Mouse (Mus musculus) layer of hippocampus, postnatal 36 days (tissue): Measurements from ENCODE around the gene Nhlh2. TPM values are rescaled to one million over a fixed set of nuclear protein-coding genes. Genes with fewer than 3 reads are reported as not detected.

Experiments used
- DNase-seq, 2 experiments: peaks; one replicate each; pipeline ENCODE4 v3.0.0; 2022
- total RNA-seq, 2 experiments: library from RNA; stranded (reverse); gene quantifications; 2 replicates each; pipeline ENCODE4 v1.2.3; 2021

Nhlh2 gene
- total RNA-seq, 2 experiments from 2014 or later, result 1.6 to 2.3 TPM

DNA sequence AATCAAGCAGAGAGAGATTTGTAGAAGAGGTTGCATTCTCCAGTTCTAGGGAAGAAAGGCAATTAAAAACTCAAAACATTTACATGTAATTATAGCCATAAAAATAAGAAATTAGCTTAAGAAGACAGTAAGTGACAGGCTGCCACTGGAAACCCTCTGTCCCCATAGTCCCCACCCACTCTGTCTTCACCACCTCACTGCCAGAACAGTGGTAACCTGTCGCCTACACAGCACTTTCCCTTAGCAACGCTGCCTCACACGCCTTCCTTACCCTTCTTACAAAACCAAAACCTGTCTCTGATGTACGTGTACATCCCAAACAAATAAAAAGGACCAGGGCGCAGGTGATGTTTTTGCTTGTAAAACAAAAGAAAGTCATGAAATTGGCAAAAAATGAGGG lies 15.8 kb downstream of the Nhlh2 start:
- no peak for DNase-seq

DNA sequence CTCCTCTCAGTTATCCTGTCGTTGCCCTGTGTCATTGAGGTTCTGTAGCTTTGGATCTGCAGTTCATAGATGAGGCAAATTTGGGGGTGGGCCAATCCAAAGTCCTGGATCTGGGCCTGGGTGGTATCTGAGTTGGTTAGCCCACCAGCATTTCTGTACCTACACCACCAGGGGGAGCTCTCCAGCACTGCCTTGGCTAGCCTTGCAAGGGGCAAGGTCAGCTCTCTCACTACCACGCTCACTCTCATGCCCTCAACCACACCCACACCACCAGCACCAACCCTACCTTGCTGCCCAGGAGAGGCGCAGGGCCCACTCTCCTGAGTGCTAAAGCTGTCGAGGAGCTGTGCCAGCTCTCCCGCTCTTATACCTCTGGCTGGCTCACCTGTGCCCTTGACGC lies 18.0 kb downstream of the Nhlh2 start:
- no peak for DNase-seq

DNA sequence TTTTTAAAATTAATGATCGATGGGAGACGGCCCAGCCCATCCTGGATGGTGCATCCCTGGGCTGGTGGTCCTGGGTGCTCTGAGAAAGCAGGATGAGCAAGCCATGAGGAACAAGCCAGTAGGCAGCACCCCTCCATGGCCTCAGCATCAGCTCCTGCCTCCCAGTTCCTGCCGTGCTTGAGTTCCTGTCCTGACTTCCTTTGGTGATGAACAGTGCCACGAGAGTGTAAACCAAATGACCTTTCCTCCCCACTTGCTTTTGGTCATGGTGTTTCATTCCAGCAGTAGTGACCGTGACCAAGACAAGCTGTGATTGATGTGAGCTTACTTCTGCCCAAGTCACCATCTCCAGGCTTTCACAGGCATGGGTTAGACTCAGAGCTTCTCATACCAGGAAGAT lies 27.9 kb downstream of the Nhlh2 start:
- DNase-seq, result no peak

DNA sequence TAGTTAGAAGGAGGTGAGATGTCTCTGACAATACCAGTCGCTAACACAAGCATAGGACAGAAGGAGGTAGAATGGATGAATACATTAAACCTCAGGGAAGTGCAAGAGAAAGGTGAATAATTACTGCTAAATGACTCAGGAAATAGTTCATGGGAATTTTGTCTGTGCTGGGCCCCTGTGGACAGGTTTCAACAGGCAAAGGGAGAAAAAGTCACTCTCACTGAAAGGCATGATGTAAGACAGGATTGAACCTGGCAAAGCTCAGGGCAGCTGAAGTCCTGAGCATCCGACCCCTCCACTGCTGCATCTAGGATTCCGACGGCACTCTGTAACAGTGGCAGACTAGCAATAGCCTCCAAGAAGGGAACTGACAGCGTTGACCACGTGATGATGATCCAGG lies 28.7 kb downstream of the Nhlh2 start:
- no peak for DNase-seq

DNA sequence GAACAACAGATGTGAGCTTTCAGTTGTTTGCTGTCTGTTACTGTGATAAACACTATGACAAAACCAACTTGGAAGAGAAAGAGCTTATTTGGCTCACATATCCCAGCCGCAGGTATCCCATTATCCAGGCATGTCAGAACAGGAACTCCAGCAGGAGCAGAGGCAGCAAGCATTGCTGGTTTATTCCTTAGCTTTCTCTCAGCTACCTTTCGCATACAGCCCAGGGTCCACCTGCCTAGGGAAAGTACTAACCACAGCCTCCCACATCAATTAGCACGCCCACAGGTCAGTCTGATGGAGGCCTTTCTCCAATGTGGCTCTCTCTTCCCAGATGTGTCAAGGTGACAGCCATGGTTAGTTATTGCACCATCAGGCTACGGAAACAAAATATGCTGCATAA lies 31.8 kb downstream of the Nhlh2 start:
- DNase-seq, result no peak

DNA sequence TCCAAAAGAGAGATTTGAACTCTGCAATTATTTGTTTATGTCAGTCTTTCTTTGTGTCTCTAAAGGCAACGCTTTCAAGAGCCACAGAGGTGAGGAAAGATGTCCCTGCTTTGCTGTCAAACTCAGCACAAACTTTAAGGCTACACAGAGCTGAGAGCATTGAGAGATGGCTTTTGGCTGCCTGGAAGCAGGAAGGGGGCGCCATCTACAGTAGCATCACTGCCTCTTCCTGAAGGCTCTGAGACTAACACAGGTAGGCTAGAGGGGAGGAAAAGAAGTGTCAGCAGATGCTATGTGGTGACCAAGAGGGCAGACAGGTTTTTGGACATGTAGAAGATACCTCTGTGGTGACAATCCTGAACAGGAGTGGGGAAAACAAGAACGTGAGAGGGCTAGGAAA lies 35.2 kb downstream of the Nhlh2 start:
- DNase-seq, result no peak

DNA sequence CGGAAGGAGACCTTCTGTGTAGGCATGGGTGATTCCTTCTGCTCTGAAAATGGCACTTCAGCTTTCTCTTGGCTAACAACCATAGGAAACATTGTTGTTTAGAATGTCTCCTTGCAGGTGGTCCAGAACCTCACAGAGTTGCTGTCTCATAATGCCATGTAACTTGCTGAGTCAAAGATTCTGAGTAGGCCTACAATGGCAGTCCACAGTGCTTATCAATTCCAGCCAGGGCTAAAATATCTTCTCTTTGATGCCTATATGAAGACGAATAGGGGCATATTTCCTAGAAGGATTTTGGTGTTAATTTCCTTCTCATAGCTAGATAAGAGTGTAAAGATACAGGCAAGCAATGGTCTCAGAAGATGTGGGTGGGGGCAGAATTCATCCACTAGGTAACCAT lies 37.7 kb downstream of the Nhlh2 start:
- no peak for DNase-seq

DNA sequence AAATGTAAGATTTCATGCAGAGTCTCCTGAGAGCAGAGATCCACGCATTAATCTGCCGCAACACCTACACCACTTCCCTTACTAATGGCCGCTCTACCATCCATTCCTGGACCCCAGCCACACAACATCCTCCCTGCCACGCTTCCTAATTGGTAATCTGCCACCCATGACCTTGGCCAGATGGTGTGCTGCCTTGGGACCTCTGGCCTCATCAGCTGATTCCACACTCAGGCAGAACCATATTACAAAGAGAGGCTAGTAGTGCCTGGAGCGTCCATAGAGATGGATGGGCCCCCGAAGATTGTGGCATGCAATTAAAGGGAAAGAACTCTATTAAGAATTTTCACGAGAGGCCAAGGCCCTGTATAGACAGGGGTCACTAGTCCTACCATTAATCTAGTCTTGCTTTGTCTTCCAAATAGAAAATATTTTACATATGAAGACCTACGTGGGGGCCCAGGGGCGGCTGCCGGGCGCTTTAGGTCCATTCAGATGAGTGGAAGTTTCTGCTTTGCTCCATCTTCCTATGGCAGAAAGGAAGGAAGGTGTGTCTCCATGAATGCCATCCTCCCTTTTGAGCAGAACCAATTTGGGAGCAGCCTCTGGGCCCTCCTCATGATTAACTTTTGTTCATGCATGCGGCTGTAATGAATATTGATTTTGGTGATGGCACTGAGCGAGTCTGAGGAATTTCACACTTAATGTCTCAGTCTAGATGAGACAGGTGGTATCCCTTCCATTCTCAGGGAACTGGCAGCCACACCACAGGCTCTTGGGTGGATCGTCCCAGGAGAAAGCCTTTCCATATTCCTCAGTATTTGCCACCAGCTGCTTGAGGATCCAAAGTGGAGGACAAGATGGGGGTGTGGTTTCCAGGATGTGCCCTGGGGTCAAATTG lies 39.6 kb downstream of the Nhlh2 start:
- no peak for DNase-seq

DNA sequence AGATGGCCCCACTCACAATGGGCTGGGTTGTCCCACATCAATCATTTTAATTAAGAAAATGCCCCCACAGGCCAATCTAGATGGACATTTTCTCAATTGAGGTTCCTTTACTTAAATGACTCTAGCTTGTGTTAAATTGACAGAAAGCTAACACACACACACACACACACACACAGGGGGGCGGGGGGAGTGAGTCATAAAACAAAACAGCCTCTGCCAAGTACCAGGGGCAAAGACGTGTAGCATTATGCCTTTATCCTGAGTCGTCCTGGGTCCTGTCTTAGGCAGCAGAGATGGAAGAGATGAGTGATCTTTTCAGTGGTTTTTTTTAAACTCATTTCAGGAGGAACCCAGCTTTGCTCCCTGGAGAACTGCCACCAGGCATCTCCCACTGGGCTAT lies 42.2 kb downstream of the Nhlh2 start:
- DNase-seq, result no peak

DNA sequence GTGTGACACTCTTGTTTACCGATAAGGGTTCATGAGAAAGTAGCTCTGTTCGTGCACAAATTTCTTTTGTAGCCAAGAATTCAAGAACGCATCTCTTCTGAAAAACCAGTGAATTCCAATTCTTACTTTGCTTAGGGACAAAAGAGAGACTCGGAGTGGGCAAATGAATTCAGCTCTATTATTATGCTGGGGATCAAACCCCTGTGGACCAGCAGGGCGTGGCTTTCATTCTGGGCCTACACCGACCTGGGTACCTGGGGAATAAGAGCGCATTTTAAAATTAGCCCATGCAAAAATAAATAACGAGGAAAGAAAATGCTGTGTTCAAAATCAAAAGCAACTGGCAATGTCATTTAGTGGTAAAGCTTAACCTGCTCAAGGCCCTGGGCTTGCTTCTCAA lies 43.4 kb downstream of the Nhlh2 start:
- DNase-seq, result no peak

DNA sequence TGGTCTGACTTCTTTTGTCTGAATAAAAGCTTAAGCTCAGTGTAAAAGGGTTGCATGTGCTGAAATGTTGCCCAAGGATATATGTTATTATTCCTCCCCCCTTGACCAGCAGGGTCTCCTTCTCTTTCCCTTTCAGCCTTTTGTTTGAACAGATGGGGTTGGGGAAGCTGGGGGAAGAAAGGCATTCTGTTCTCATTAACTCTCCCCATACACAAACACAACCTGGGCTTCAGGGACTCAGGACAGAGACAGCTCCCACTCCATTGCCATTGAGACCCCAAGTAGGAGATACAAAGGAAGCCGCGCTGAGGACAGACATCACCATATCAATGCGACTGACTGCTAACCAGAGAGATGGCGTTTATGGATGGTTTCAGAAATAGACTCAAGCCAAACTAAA lies 46.0 kb downstream of the Nhlh2 start:
- no peak for DNase-seq

DNA sequence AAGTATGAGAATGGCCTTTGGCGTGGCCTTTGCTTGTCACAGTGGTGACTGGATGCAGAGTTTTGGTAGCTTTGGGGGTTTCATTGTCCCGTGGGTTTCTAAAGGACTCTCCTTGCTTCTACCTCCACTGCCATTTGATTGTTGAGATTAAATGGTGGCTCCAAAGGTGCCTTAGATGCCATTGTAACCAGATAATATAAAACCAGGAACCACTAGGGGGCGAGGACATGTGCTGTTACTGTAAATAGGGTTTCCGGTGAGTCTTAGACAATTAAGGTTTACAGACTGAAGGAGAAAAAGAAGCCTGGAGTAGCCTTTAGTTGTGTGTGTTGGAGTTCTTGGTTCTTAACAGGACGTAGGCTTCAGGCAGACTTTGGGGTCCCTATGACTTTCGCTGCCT lies 50.2 kb downstream of the Nhlh2 start:
- DNase-seq, result no peak

DNA sequence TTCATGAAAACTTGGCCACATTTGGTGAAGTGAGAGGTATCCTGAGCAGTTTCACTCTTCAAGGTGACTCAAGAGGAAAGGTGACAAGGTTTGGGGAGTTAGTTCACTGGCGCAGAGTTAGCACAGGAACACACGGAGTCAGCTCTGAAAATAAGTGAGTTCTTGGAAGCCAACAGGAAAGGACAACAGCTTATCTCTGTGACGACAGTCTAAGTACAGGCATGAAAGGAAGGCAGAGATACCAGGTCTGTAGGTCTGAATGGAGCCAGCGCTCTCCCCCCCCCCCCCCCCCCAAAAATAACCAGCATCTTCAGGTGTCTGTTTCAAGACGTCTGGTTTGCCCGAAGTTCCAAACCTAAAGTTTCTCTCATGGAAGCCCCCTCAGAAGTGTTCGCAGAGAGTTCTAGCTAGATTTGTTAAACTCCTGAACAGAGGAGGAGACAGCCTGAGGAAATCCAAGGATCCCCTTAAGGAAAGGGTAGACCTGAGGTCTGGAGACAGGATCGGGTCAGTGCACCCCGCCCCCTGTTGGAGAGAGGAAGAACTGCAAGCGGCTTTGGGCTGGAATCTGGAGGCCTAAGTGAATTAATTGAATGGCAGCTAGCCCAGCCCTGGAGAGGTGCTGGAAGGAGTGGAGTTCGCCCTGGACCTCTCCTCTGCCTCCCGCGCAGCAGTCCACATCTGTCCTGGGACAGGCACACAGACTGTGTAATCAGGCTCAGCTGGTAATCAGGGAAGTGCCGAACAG lies 52.2 kb downstream of the Nhlh2 start:
- DNase-seq, result peak; percentile 36 to 45

DNA sequence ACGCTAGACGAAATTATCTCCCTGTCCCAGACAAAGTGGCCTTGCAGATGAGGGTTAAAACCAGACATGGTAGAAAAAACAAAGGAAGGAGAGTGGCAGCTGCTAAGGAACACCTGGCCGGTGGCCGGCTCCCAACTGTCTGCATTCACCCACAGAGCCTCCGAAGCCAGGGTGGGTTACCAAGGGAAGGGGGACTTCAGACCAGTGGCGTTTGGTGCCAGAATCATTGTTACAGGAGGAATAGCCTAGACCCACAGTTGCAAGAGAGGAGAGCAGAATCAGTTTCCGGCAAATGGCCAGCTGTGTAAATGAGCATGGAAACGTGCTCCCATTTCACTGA lies 52.8 kb downstream of the Nhlh2 start:
- DNase-seq, result no peak

DNA sequence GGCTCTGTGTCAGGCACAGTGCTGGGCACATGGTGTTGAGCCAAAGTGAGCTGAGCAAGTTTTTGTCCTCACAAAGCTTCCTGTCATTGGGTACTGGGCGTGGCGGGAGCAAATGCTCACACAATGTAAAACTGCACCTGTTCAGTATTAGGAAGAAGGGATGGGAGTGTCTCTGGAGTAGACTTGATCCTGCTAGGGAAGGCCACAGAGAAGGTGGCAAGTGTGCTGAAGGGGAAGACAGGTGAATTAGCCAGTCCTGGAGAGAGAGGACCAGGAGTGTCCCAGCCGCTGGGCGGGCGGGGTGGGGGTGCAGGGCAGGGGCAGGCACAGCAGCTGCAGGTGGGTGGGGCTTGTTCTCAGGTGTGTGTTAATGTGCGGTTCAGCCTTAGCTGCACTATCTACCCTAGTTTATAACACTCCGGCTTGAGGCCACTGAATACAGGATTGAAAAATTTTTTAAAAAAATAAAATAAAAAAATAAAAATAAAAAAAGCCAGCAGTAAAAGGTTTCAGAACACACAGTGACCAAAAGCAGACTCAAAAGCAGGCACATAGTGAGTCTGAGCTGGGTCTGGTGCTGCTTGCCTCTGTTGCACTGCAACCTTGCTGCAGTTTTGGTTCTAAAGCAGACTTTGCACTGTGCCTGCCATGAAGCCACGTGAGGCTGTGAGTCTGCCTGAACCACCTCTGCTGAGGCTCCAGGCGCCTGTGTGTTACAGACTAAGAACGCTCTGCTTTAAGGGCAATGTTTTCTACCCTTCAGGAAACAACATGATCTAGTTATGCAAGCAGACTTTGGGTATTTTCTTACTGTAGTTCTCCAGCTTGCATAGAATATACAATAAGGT lies 53.6 kb downstream of the Nhlh2 start:
- no peak for DNase-seq

DNA sequence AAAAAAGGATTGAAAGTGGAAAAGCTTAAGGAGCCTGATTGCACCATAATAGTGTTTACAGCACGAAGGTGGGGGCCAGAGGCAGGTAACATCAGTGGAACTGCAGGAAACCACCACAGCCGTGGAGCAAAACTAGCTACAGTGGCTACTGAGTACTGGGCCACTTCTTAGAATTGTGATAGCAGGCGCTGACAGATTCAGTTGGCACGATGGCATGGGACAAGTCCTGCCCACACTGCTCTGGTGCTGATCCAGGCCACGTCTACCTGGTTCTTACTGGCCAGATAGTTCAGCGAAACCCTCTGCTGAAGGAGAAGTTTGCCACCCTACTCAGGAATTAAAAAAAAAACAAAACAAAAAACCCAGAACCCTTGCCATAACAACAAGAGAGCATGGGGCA lies 54.7 kb downstream of the Nhlh2 start:
- DNase-seq, result no peak

Other genes with a start within 250 kb of the Nhlh2 start
- under 1 TPM in 1 of 2 experiments, not detected in 1; 0.13 TPM for gene Mab21l3, start 161.1 kb upstream of the Nhlh2 start, total RNA-seq
- gene Slc22a15, start 85.6 kb upstream of the Nhlh2 start, total RNA-seq, result 10 to 100 TPM in 1 of 2 experiments, 1 to 10 TPM in 1; 8.1 to 10.0 TPM
- 1 to 10 TPM in 1 of 2 experiments, under 1 TPM in 1; 0.77 to 2.3 TPM for gene Casq2, start 76.3 kb downstream of the Nhlh2 start, total RNA-seq
- gene Vangl1, start 194.6 kb downstream of the Nhlh2 start, total RNA-seq, result 1 to 10 TPM; 5.3 to 7.3 TPM